Mouse (Mus musculus): Measurements from ENCODE around the gene Nlk. TPM values are rescaled to one million over a fixed set of nuclear protein-coding genes. Genes with fewer than 3 reads are reported as not detected.
"Not testable (repeated sequence)": the region's sequence is repeated elsewhere in the genome, so short reads cannot be mapped to it uniquely, and the experiment has no call there.

The Nlk gene
- polyA plus RNA-seq, 1 experiment from 2014 or later = 18.5 TPM

GRCm38 (mm10) chr11:78604826-78605225, 92.3 kb downstream of the Nlk start:
- peaks cover 25% of the 10 kb centered on the region for H3K36me3 ChIP-seq
- H3K4me1 ChIP-seq = no peaks in the 10 kb centered on the region
- no peak for DNase-seq (ENCODE audit: low spot score)
- H3K4me3 ChIP-seq = no peak overlapping the region
- no peaks in the 10 kb centered on the region for H3K27me3 ChIP-seq (ENCODE audit: low read depth, poor library complexity, severe bottlenecking)
- H3K27ac ChIP-seq (replicated peaks) = no peak overlapping the region
- H3K9me3 ChIP-seq (replicated peaks) = no peaks in the 10 kb centered on the region
- 94% methylated on average over 1 of the region's 1 CpGs for WGBS

DNA sequence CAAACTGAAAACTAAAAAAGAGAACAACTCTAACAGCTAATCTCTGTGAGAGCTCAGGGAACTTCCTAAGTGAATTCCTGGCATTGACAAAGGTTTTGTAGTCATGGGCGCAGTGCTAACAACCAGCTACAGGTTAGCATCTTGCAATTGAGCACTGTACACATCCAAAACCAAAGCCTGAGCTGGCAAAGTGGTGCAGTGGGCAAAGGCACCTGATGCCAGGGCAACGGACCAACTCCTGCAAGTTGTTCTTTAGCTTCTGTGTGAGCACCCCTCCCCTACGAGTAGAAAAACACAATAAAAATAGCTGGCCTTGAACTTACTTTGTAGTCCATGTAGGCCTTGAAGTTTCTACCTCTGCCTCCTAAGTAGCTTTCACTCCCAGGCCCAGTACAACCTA, 94.4 kb downstream of the Nlk start:
- 88% methylated on average over 3 of the region's 3 CpGs for WGBS
- Histone ChIP-seq H3K27ac (replicated peaks) (no peak overlapping the region), H3K36me3 (peaks cover 28% of the 10 kb centered on the region), H3K9me3 (replicated peaks) (no peaks in the 10 kb centered on the region), H3K27me3 (ENCODE audit: low read depth, poor library complexity, severe bottlenecking) (no peaks in the 10 kb centered on the region), H3K4me3 (no peak overlapping the region), H3K4me1 (no peaks in the 10 kb centered on the region)
- no peak for DNase-seq (ENCODE audit: low spot score)

DNA sequence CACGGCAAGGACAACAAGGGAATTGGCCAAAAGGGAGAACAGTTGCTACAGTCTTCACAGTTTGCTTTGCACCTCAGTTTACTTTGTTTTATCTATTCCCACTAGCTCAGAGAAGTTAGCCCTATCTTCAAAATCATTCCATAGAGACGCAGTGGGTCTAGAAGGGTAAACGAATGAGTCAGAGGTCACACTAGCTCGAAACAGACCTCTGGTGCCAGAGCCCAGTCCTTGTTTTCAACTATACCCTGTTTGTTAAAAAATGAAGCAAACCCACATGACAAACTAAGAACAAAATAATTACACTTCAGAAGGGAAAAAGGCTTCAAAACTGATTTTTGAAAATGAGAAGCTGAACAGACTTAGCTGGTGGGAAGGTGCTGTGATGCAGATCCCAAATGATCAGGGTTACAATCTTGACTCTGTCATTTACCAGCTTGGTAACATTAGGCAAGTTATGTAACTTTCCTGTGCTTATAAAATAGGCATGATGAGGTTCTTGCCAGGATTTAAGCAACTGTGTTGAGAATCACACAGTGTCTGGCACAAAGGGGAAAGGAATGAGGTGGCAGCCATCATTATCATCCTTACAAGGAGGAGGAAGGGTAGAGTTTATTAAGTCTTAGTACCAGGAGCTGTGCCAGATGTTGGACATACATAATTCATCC, 96.1 kb downstream of the Nlk start:
- no peak overlapping the region for H3K27ac ChIP-seq (replicated peaks)
- H3K27me3 ChIP-seq (ENCODE audit: low read depth, poor library complexity, severe bottlenecking) = no peaks in the 10 kb centered on the region
- H3K36me3 ChIP-seq = peaks cover 25% of the 10 kb centered on the region
- H3K4me3 ChIP-seq = no peak overlapping the region
- H3K4me1 ChIP-seq = peaks cover 7% of the 10 kb centered on the region
- 79% methylated on average over 4 of the region's 4 CpGs for WGBS
- H3K9me3 ChIP-seq (replicated peaks) = no peaks in the 10 kb centered on the region
- no peak for DNase-seq (ENCODE audit: low spot score)

DNA sequence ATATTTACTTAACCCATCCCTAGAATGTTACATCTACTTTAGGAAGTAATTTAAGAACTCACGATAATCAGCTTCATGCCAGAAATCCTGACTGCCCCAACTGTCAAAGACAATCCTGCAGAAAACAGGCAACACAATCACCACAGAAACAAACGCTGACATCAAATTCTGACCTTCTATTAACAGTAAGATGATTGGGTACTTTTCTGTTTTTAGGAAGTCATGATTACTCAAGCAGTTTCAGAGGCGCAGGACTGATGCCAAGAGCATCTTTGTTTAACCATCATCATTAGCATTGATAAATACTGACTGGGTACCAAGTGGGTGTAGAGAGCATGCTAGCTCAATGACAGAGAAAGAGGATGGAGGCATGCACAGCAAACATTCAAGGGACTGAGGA, 96.7 kb downstream of the Nlk start:
- no peak for DNase-seq (ENCODE audit: low spot score)
- 92% methylated on average over 3 of the region's 3 CpGs for WGBS
- Histone ChIP-seq H3K27me3 (ENCODE audit: low read depth, poor library complexity, severe bottlenecking) (no peaks in the 10 kb centered on the region), H3K9me3 (replicated peaks) (no peaks in the 10 kb centered on the region), H3K4me1 (peaks cover 7% of the 10 kb centered on the region), H3K36me3 (peaks cover 26% of the 10 kb centered on the region), H3K4me3 (no peak overlapping the region), H3K27ac (replicated peaks) (no peak overlapping the region)

DNA sequence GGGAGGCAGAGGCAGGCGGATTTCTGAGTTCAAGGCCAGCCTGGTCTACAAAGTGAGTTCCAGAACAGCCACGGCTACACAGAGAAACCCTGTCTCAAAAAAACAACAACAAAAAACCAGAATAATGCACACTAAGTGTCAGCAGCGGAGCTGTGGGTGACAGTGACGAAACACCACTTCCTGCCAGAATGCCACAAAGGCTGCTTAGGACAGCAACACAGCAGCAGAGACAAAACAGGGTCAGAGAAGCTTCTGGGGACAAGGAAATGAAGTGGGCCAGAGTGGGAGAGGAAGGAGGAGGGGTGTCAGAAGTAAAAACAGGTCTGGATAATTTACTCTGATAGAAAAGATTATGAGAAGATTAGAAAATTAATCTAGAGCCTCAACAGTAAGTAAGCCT, 97.1 kb downstream of the Nlk start:
- Histone ChIP-seq H3K27ac (replicated peaks) (no peak overlapping the region), H3K9me3 (replicated peaks) (no peaks in the 10 kb centered on the region), H3K4me3 (no peak overlapping the region), H3K4me1 (peaks cover 7% of the 10 kb centered on the region), H3K36me3 (peaks cover 26% of the 10 kb centered on the region), H3K27me3 (ENCODE audit: low read depth, poor library complexity, severe bottlenecking) (no peaks in the 10 kb centered on the region)
- DNase-seq (ENCODE audit: low spot score) = no peak
- 87% methylated on average over 4 of the region's 4 CpGs for WGBS

GRCm38 (mm10) chr11:78598763-78599415, 98.3 kb downstream of the Nlk start:
- H3K4me3 ChIP-seq = no peak overlapping the region
- H3K36me3 ChIP-seq = peaks cover 28% of the 10 kb centered on the region
- 81% methylated on average over 3 of the region's 3 CpGs for whole genome bisulfite sequencing
- H3K9me3 ChIP-seq (replicated peaks) = no peaks in the 10 kb centered on the region
- H3K27me3 ChIP-seq (ENCODE audit: low read depth, poor library complexity, severe bottlenecking) = no peaks in the 10 kb centered on the region
- H3K27ac ChIP-seq (replicated peaks) = no peak overlapping the region
- no peak for DNase-seq (ENCODE audit: low spot score)
- peaks cover 7% of the 10 kb centered on the region for H3K4me1 ChIP-seq

DNA sequence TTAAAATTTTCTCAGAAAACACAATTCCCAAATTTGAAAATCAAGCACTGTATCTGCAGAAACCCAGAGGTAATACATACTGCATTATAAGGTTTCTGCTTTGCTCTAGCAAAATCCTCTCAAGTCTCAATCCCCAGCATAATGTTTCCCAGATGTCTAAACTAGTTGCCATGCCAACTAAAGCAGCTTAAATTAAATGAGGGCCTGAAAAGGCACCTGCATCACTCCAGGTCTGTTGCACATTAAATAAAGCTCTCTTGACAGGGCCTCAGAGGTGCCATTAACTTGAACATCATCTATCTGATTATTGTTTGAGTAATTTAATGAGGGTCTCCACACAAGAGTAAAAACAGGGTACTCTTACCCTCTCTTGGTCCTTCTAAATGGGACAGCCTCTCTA, 100.4 kb downstream of the Nlk start:
- Histone ChIP-seq H3K27ac (replicated peaks) (no peak overlapping the region), H3K36me3 (peaks cover 18% of the 10 kb centered on the region), H3K9me3 (replicated peaks) (no peaks in the 10 kb centered on the region), H3K27me3 (ENCODE audit: low read depth, poor library complexity, severe bottlenecking) (no peaks in the 10 kb centered on the region), H3K4me3 (no peak overlapping the region), H3K4me1 (peaks cover 7% of the 10 kb centered on the region)
- no peak for DNase-seq (ENCODE audit: low spot score)

DNA sequence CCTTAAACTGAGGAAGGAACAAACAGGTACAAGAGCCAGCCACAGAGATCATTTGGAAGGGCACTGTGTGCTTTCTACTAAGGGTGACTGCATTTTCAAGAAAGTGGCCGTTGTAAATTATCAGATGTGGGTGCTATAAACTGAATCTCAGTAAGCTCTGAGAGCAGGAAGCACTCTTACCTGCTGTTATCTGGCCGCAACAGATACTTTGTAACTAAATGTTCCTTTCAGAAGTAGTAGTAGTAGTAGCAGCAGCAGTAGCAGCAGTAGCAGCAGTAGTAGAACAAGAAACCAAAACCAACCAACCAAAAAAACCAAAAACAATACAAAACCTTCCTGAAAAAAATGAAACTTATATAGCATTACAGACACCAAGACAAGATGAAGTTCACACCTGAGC, 101.4 kb downstream of the Nlk start:
- DNase-seq (ENCODE audit: low spot score) = no peak
- H3K4me3 ChIP-seq = no peak overlapping the region
- peaks cover 18% of the 10 kb centered on the region for H3K36me3 ChIP-seq
- H3K9me3 ChIP-seq (replicated peaks) = no peaks in the 10 kb centered on the region
- no peaks in the 10 kb centered on the region for H3K27me3 ChIP-seq (ENCODE audit: low read depth, poor library complexity, severe bottlenecking)
- no peak overlapping the region for H3K27ac ChIP-seq (replicated peaks)
- peaks cover 7% of the 10 kb centered on the region for H3K4me1 ChIP-seq
- 92% methylated on average over 2 of the region's 2 CpGs for whole genome bisulfite sequencing

DNA sequence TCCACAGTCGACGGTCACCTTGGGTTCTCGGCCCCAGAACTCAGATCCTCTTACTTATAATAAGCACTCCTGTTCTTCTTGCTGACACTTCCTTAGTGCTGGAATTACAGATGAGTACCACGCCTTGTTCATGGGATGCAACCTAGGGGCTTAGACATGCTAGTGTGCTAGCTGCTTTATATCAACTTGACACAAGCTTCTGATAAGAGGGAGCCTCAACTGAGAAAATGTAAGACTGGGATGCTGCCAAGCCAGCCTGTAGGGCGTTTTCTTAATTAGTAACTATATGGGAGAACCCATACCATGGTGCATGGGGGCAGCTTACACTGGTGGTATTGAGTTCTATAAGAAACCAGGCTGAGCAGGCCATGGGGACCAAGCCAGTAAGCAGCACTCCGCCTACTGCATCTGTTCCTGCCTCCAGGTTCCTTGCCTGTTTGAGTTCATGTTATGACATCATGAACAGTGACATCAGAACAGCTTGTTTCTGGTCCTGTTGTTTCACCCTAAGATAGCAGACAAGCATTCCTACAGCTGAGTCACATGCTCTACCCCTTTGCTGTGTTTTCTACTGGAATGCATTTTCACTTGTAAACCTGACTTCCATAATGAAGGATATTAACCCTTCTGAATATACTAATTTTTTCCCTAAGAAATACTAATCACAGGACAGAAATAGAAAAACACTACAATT, 102.8 kb downstream of the Nlk start:
- no peaks in the 10 kb centered on the region for H3K27me3 ChIP-seq (ENCODE audit: low read depth, poor library complexity, severe bottlenecking)
- no peak for DNase-seq (ENCODE audit: low spot score)
- no peak overlapping the region for H3K27ac ChIP-seq (replicated peaks)
- H3K36me3 ChIP-seq = peaks cover 14% of the 10 kb centered on the region; the same call in 1 of the 2 replicates
- H3K4me3 ChIP-seq = no peak overlapping the region
- H3K4me1 ChIP-seq = peaks cover 7% of the 10 kb centered on the region
- H3K9me3 ChIP-seq (replicated peaks) = no peaks in the 10 kb centered on the region
- 93% methylated on average over 6 of the region's 6 CpGs for WGBS

- DNase-seq (ENCODE audit: low spot score); H3K27ac ChIP-seq (replicated peaks); H3K27me3 ChIP-seq (ENCODE audit: low read depth, poor library complexity, severe bottlenecking); H3K4me3 ChIP-seq; H3K9me3 ChIP-seq (replicated peaks); H3K4me1 ChIP-seq: not testable (repeated sequence)
- peaks cover 44% of the 10 kb centered on the region for H3K36me3 ChIP-seq
- WGBS = 93% methylated on average over 1 of the region's 1 CpGs
Observed at GRCm38 (mm10) chr11:78587677-78588076, 109.5 kb downstream of the Nlk start.

DNA sequence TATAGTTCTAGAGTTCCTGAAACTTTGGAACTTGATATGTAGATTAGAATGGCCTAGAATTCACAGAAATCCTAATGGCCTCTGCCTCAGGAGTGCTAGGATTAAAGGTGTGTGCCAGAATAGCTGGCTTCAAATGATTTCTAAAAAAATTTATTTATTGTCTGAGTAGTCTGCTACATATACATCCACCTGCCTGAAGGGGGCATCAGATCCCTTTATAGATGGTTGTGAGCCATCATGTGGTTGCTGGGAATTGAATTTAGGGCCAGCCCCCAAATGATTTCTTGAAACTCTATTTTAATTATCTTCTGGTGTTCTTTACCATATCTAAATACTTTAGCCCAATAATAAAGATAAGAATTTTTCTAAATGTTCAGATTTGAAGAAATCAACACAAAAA, 111.1 kb downstream of the Nlk start:
- no peak overlapping the region for H3K27ac ChIP-seq (replicated peaks)
- DNase-seq (ENCODE audit: low spot score) = no peak
- H3K36me3 ChIP-seq = peaks cover 60% of the 10 kb centered on the region
- H3K9me3 ChIP-seq (replicated peaks) = no peaks in the 10 kb centered on the region
- H3K4me1 ChIP-seq = no peaks in the 10 kb centered on the region
- no peaks in the 10 kb centered on the region for H3K27me3 ChIP-seq (ENCODE audit: low read depth, poor library complexity, severe bottlenecking)
- no peak overlapping the region for H3K4me3 ChIP-seq

DNA sequence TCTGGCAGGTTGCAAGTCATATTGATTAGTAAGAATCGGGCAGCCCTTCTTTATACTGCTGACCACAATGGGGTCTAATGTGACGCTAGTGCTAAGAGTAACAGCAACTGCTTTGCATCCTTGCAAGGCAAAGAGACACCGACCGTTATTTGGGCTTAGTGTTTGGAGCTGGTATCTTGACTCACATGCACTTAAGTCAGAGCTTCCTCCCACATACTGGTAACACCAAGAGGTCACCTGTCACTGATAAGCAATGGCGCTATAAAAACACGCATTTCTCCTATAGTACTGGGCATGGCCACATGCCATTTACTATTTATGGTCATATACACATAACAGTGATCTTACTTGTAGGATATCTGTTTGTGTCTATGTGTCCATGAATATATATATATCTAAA, 114.3 kb downstream of the Nlk start:
- Histone ChIP-seq H3K27ac (replicated peaks) (no peak overlapping the region), H3K4me3 (no peak overlapping the region), H3K4me1 (no peaks in the 10 kb centered on the region), H3K27me3 (ENCODE audit: low read depth, poor library complexity, severe bottlenecking) (no peaks in the 10 kb centered on the region), H3K36me3 (peaks cover 70% of the 10 kb centered on the region), H3K9me3 (replicated peaks) (no peaks in the 10 kb centered on the region)
- no peak for DNase-seq (ENCODE audit: low spot score)
- WGBS = 95% methylated on average over 6 of the region's 6 CpGs

- no peaks in the 10 kb centered on the region for H3K27me3 ChIP-seq (ENCODE audit: low read depth, poor library complexity, severe bottlenecking)
- no peaks in the 10 kb centered on the region for H3K4me1 ChIP-seq
- H3K36me3 ChIP-seq = peaks cover 82% of the 10 kb centered on the region
- H3K27ac ChIP-seq (replicated peaks) = no peak overlapping the region
- no peak overlapping the region for H3K4me3 ChIP-seq
- H3K9me3 ChIP-seq (replicated peaks) = no peaks in the 10 kb centered on the region
- DNase-seq (ENCODE audit: low spot score) = no peak
- 72% methylated on average over 2 of the region's 2 CpGs for WGBS
Observed at GRCm38 (mm10) chr11:78574975-78575374, 122.2 kb downstream of the Nlk start.
